Mouse (Mus musculus) kidney, embryonic 16.5 days (tissue): ENCODE results near the gene Chek2. TPM values are rescaled to one million over a fixed set of nuclear protein-coding genes. Genes with fewer than 3 reads are reported as not detected.

Experiments
- ATAC-seq: fragments of 200-750 bp; cut with Nextera tagmentation; 2 replicates; pipeline ENCODE4 v1.8.0; 2017; ENCODE audit warnings: moderate TSS enrichment; ENCODE audit not compliant: low FRiP score, low TSS enrichment
- H3K27ac ChIP-seq: fragments of 300-500 bp; sonication (generic); 2 replicates; pipeline ENCODE4 v1.5.1; 2014; ENCODE audit warnings: low read length
- H3K27me3 ChIP-seq: fragments of 300-500 bp; sonication (generic); 2 replicates; pipeline ENCODE4 v1.6.1; 2014; ENCODE audit warnings: low read length, control low read depth, mixed read lengths; ENCODE audit not compliant: insufficient read depth
- H3K36me3 ChIP-seq: fragments of 300-500 bp; sonication (generic); 2 replicates; pipeline ENCODE4 v1.6.1; 2014; ENCODE audit warnings: low read length, control low read depth, mixed read lengths; ENCODE audit not compliant: insufficient read depth
- H3K4me1 ChIP-seq: fragments of 300-500 bp; sonication (generic); 2 replicates; pipeline ENCODE4 v1.6.1; 2014; ENCODE audit warnings: low read length, control low read depth, mixed read lengths; ENCODE audit not compliant: insufficient read depth
- H3K4me2 ChIP-seq: fragments of 300-500 bp; sonication (generic); replicated peaks from 2 replicates; pipeline ENCODE4 v1.6.1; 2014; ENCODE audit warnings: low read depth, low read length
- H3K4me3 ChIP-seq: fragments of 300-500 bp; sonication (generic); 2 replicates; pipeline ENCODE4 v1.5.1; 2014; ENCODE audit warnings: mild to moderate bottlenecking, low read length
- H3K9ac ChIP-seq: fragments of 300-500 bp; sonication (generic); replicated peaks from 2 replicates; pipeline ENCODE4 v1.6.1; 2014; ENCODE audit warnings: low read length
- H3K9me3 ChIP-seq: fragments of 300-500 bp; sonication (generic); 2 replicates; pipeline ENCODE4 v1.6.1; 2016; ENCODE audit warnings: low read length, control low read depth
- WGBS: fragments of 180-500 bp; shearing (Covaris S2); extraction: QIAGEN DNeasy Blood & Tissue Kit; methylation state at CpG from one replicate; pipeline ENCODE4 v1.1.7; 2014; 5-methylcytosine and 5-hydroxymethylcytosine counted together
- polyA plus RNA-seq: library from polyadenylated mRNA; unstranded; fragments of >200 nt; fragmentation: Nextera tagmentation; extraction: Ambion mirVana; gene quantifications from 2 replicates; pipeline ENCODE4 v1.2.1, GENCODE M21; 2015

The Chek2 gene
- polyA plus RNA-seq, 1 experiment from 2014 or later = 32.8 TPM

DNA sequence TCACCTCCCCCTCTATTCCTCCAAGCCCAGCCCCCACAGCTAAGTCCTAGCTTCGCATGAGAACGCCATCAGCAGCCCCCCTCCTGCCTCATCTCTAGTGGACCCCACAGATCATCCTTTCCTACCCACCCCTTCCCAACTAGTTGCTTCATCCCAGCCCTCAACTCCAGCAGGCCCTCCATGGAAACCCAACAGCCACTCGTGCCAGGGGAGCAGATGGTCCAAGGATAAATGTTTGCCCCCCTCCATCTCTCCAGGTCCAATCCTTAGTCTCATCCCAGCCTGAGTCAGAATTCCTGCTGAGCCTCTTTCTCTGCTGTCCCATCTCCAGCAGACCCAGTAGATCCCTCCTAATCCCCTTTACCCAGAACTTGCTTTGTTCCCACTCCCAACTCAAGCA, 76.5 kb downstream of the Chek2 start:
- WGBS = 94% methylated on average over 3 of the region's 3 CpGs
- Histone ChIP-seq H3K27me3 (no peaks in the 10 kb centered on the region), H3K4me1 (no peaks in the 10 kb centered on the region)

DNA sequence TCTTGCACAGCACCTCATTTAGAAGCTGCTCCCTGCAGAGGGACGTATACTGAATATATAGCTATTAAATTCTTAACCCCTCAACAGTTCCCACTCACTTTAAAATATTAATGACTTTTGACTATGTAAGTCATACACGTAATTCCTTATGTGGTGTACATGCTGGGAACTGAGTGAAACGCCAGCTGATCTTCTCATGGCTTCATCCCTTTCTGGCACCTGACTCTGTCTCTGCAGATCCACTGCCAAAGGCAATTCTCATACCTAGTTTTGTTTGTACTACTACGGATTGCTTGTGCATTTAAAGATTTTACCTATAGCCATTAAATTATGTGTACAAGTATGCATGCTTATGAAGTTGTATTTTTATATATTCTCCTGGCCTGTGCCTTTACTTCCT, 79.8 kb downstream of the Chek2 start:
- Histone ChIP-seq H3K4me2 (no peak overlapping the region), H3K9me3 (no peaks in the 10 kb centered on the region), H3K9ac (no peak overlapping the region), H3K27ac (no peak overlapping the region), H3K27me3 (no peaks in the 10 kb centered on the region), H3K4me3 (no peak overlapping the region), H3K36me3 (no peaks in the 10 kb centered on the region), H3K4me1 (no peaks in the 10 kb centered on the region)
- WGBS = 87% methylated on average over 4 of the region's 4 CpGs
- no peak for ATAC-seq

More for the DNA sequence above, 76.5 kb downstream of the Chek2 start:
- Histone ChIP-seq H3K4me2 (no peak overlapping the region), H3K27ac (no peak overlapping the region), H3K9ac (no peak overlapping the region), H3K4me3 (no peak overlapping the region), H3K9me3 (no peaks in the 10 kb centered on the region), H3K36me3 (no peaks in the 10 kb centered on the region)
- no peak for ATAC-seq

DNA sequence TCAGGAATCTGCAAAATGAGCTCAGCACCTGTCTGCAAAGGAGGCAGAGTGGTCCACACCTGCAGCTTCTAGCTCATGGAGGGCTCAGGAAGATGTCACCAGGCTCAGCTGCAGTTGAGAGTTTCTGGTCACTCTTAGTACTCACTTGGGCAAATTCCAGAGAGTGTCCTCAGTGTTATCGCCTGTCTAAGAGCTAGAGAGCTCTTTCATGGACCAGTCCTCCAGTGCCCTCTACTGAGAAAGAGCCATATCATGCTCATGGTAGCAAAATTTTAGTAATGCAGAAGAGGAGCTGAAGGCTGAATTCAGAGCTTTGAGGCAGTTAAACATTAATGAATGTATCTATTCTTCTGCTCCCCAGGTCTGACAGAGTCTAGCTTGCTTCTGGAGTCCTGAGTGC, 83.6 kb downstream of the Chek2 start:
- H3K36me3 ChIP-seq = no peaks in the 10 kb centered on the region
- H3K9me3 ChIP-seq = no peaks in the 10 kb centered on the region
- WGBS = 25% methylated on average over 1 of the region's 1 CpGs
- no peak overlapping the region for H3K4me3 ChIP-seq
- no peaks in the 10 kb centered on the region for H3K4me1 ChIP-seq
- no peak overlapping the region for H3K4me2 ChIP-seq
- no peak for ATAC-seq
- no peak overlapping the region for H3K9ac ChIP-seq
- no peak overlapping the region for H3K27ac ChIP-seq
- H3K27me3 ChIP-seq = no peaks in the 10 kb centered on the region

Other genes starting within 250 kb of the Chek2 start
- gene Noc4l, start 186.6 kb upstream of the Chek2 start, polyA plus RNA-seq = 58.9 and 65.0 TPM in 2 replicates
- 19.8 and 28.2 TPM in 2 replicates for gene Ddx51, start 186.5 kb upstream of the Chek2 start, polyA plus RNA-seq
- 49.2 and 55.6 TPM in 2 replicates for gene Ep400, start 69.3 kb upstream of the Chek2 start, polyA plus RNA-seq
- 44.4 and 45.1 TPM in 2 replicates for gene Pus1, start 59.3 kb upstream of the Chek2 start, polyA plus RNA-seq
- 18.6 and 19.5 TPM in 2 replicates for gene Ulk1, start 29.9 kb upstream of the Chek2 start, polyA plus RNA-seq
- 32.1 and 35.3 TPM in 2 replicates for gene Hscb, start 202 bp upstream of the Chek2 start, polyA plus RNA-seq
- gene Ttc28, start 39.8 kb downstream of the Chek2 start, polyA plus RNA-seq = 12.1 and 14.7 TPM in 2 replicates